Comparison of ENCODE assay signal across 8 mouse cellular contexts in genomic region chr8:123062721-123063120, GRCm38 (mm10). TPM values are rescaled to one million over a fixed set of nuclear protein-coding genes. Genes with fewer than 3 reads are reported as not detected.
DNase-seq lines count a peak whose midpoint lies in the region; ATAC-seq lines count a peak whose summit lies in the region.

Spg7 (plus strand) TSS chr8:123062942.

- ATAC-seq in midbrain, embryonic 16.5 days = no peak

- H3K4me2 ChIP-seq in midbrain, embryonic 16.5 days (ENCODE audit: low read length) = no peak within 1 kb of the TSS

- H3K9ac ChIP-seq in midbrain, embryonic 16.5 days (ENCODE audit: low read depth, low read length) = no peak within 1 kb of the TSS

- WGBS in heart, embryonic 10.5 days = 68% methylated on average over 7 of the region's 7 CpGs
- 63% methylated on average over 7 of the region's 7 CpGs for WGBS in midbrain, embryonic 16.5 days

- no peaks in the 10 kb centered on the region for H3K27me3 ChIP-seq in heart, embryonic 10.5 days (ENCODE audit: insufficient read depth, poor library complexity, severe bottlenecking)
- H3K27me3 ChIP-seq in midbrain, embryonic 16.5 days (ENCODE audit: control insufficient read depth, insufficient read depth, low read depth, low read length) = no peaks in the 10 kb centered on the region

- no peaks in the 10 kb centered on the region for H3K9me3 ChIP-seq in heart, embryonic 10.5 days
- H3K9me3 ChIP-seq in midbrain, embryonic 16.5 days (replicated peaks; ENCODE audit: control insufficient read depth, low read length, poor library complexity, severe bottlenecking) = no peaks in the 10 kb centered on the region

- H3K4me3 ChIP-seq in brown adipose tissue, adult 24 weeks (ENCODE audit: insufficient read depth, low read depth, low read length) = no peak within 1 kb of the TSS
- H3K4me3 ChIP-seq in heart, embryonic 10.5 days = no peak within 1 kb of the TSS
- no peak within 1 kb of the TSS for H3K4me3 ChIP-seq in midbrain, embryonic 16.5 days (ENCODE audit: low read depth, low read length)

- H3K27ac ChIP-seq in brown adipose tissue, adult 24 weeks (replicated peaks; ENCODE audit: low read depth, low read length) = no peak within 1 kb of the TSS
- no peak within 1 kb of the TSS for H3K27ac ChIP-seq in heart, embryonic 10.5 days
- H3K27ac ChIP-seq in midbrain, embryonic 16.5 days (ENCODE audit: low read length) = no peak within 1 kb of the TSS

- DNase-seq in left cerebral cortex, adult 18-20 months (ENCODE audit: low spot score in 2 of 2) = no peak
- DNase-seq in left cerebral cortex, adult 9 months (ENCODE audit: low spot score in 2 of 2) = no peak
- DNase-seq in heart, embryonic 10.5 days (ENCODE audit: low spot score) = no peak
- DNase-seq in layer of hippocampus, postnatal 36 days = no peak
- DNase-seq in right cerebral cortex, adult 2 months (ENCODE audit: low spot score in 2 of 2) = no peak
- no peak for DNase-seq in cerebellum, adult 8-10 months

- H3K4me1 ChIP-seq in brown adipose tissue, adult 24 weeks (ENCODE audit: control insufficient read depth, insufficient read depth, insufficient read length, low read length) = peaks cover 4% of the 10 kb centered on the region; the same call in 1 of the 2 replicates
- peaks cover 25% of the 10 kb centered on the region for H3K4me1 ChIP-seq in heart, embryonic 10.5 days
- H3K4me1 ChIP-seq in midbrain, embryonic 16.5 days (ENCODE audit: control insufficient read depth, insufficient read depth, low read length) = peaks cover 21% of the 10 kb centered on the region

- peaks cover 10% of the 10 kb centered on the region for H3K36me3 ChIP-seq in heart, embryonic 10.5 days
- no peaks in the 10 kb centered on the region for H3K36me3 ChIP-seq in midbrain, embryonic 16.5 days (ENCODE audit: control insufficient read depth, insufficient read depth, low read length)

RNA-seq across cellular contexts. Expression of gene Spg7, which starts in this region (rescaled TPM):
- 10 to 100 TPM; 56.2 to 66.7 TPM for total RNA-seq in left cerebral cortex, adult 18-20 months (2021)
- 154 and 173 TPM in 2 replicates for polyA plus RNA-seq in brown adipose tissue, adult 24 weeks (2012; ENCODE audit: insufficient read depth, insufficient read length, missing spikeins)
- 57.4 and 63.0 TPM in 2 replicates for polyA plus RNA-seq in heart, embryonic 10.5 days (2016; fragmentation: Nextera tagmentation; extraction: Ambion mirVana)
- 10 to 100 TPM; 54.9 to 61.1 TPM for total RNA-seq in layer of hippocampus, postnatal 36 days (2021)
- 47.4 and 48.2 TPM in 2 replicates for polyA plus RNA-seq in midbrain, embryonic 16.5 days (2015; fragmentation: Nextera tagmentation; extraction: Ambion mirVana)
